Mouse (Mus musculus) bone marrow macrophage, adult 2 months (primary cell): ENCODE data around the gene Tnni3.

Experiments used
- CTCF ChIP-seq: IDR thresholded peaks from 2 replicates; pipeline ENCODE4 v1.5.1; 2012; ENCODE audit warnings: low read depth, mild to moderate bottlenecking, low read length, moderate library complexity
- POLR2A ChIP-seq: IDR thresholded peaks from 2 replicates; pipeline ENCODE4 v1.6.1; 2012; ENCODE audit warnings: mild to moderate bottlenecking, low read depth, low read length, borderline replicate concordance

DNA sequence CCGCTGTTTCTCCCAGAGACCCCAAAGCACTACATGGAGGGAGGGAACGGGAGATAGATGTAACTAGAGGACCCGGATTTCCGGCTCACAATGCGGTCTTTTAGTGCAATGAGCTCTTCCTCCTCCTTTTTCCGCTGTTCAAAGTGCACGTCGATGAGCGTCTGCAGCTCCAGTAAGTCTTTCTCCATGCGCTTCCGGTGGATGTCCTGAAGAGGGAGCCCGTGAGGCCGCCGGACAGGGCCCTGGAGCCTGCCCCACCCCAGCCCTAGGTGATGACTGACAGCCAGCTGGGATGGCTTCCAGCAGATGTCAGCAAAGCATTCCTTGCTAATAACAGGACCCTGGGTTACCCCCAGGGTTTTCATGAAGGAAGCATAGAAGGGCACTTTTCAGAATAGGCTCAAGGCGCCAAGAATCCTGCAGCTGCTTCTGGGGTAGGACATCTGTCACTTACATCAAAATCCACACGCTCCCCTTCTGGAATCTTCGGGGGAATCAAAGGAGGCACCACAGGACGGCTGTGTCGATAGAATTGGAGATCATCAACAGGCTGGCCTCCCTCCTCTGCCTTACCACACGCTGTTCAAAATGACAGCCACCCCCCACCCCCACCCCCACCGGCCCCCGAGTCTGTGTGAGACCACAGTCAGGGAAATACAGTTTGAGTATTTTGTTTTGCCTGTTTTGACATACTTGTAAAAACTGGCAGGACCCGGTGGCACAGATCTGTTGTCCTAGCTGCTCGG is 14.0 kb downstream of the Tnni3 start:
- TF ChIP-seq POLR2A (no peak), CTCF (peak; percentile 50)
